Mouse (Mus musculus): ENCODE measurements around the gene Map4.

DNA sequence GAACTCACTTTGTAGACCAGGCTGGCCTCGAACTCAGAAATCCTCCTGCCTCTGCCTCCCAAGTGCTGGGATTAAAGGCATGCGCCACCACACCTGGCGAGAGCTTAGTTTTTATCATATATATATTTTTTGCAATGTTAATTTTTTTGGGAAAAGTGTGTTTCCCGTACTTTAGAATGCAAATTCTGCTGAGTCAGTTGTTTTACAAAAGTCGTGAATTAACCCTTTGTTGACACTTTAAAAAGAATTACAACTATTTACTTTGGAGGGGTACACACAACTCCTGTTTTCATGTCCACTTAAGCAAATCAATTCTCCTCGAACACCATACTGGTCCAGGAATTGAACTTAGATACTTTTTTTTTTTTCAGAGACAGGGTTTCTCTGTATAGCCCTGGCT is 201.7 kb downstream of the Map4 start:
- TF ChIP-seq CTCF (IDR thresholded peaks at IDR 0.05; ENCODE audit: low read depth) (no peak), EP300 (IDR thresholded peaks at IDR 0.05; ENCODE audit: low read depth) (no peak)

All from liver, postnatal 0 days (tissue).